In genomic region chr7:103860855-103861254, GRCm38 (mm10) we compare ENCODE assay signal across 9 mouse cellular contexts. TPM values are rescaled to one million over a fixed set of nuclear protein-coding genes. Genes with fewer than 3 reads are reported as not detected.
DNase-seq lines count a peak whose midpoint lies in the region; ATAC-seq lines count a peak whose summit lies in the region.
"Had no signal": no experiment of that assay in that cellular context is flagged by ENCODE, and none has a peak within 500 bp of the region (broad histone marks: within the 10 kb centered on the region; RNA-seq: fewer than 3 reads in every experiment).

No protein-coding gene starts in this region.

- ATAC-seq in heart, embryonic 14.5 days (ENCODE audit: insufficient number of reproducible peaks, insufficient read depth, low FRiP score, low read depth), result peak; percentile 73
- peak; percentile 86 for ATAC-seq in megakaryocyte, adult 5-6 weeks (ENCODE audit: poor library complexity, severe bottlenecking)

- H3K4me3 ChIP-seq in heart, embryonic 14.5 days (ENCODE audit: control insufficient read depth in 1 of 2, insufficient read depth in 1 of 2, low read depth in 1 of 2, low read length in 2 of 2), result no peak overlapping the region

- 59% methylated on average over 1 of the region's 1 CpGs for WGBS in heart, embryonic 14.5 days

- H3K27ac ChIP-seq in heart, embryonic 14.5 days (replicated peaks in 1 of 2; ENCODE audit: control insufficient read depth in 1 of 2, insufficient read depth in 1 of 2, low read depth in 2 of 2, low read length in 2 of 2), result no peak overlapping the region

- H3K36me3 ChIP-seq in heart, embryonic 14.5 days (ENCODE audit: control insufficient read depth, insufficient read depth, low read length), result no peaks in the 10 kb centered on the region

- no peak overlapping the region for H3K4me2 ChIP-seq in heart, embryonic 14.5 days (ENCODE audit: low read length)

- DNase-seq in embryo, embryonic 10 days (ENCODE audit: low spot score), result peak; percentile 72
- DNase-seq in embryo, embryonic 9.5 days (ENCODE audit: extremely low spot score), result no peak
- peak; percentile 60 for DNase-seq in 3134 (ENCODE audit: extremely low read depth, insufficient read length, low spot score)
- DNase-seq in brain, adult 2 months (ENCODE audit: low read depth, low spot score), result peak; percentile 45
- no peak for DNase-seq in left cerebral cortex, adult 8-10 months (ENCODE audit: low spot score in 2 of 2)
- no peak for DNase-seq in layer of hippocampus, adult 11-12 months (ENCODE audit: low spot score)

- H3K4me1 ChIP-seq in heart, embryonic 14.5 days (ENCODE audit: control insufficient read depth in 2 of 2, insufficient read depth in 2 of 2, low read length in 2 of 2), result no peaks in the 10 kb centered on the region

- H3K9ac ChIP-seq in heart, embryonic 14.5 days (ENCODE audit: low read length), result no peak overlapping the region

- H3K27me3 ChIP-seq in heart, embryonic 14.5 days (ENCODE audit: control insufficient read depth, insufficient read depth, low read length), result no peaks in the 10 kb centered on the region

- no peaks in the 10 kb centered on the region for H3K9me3 ChIP-seq in heart, embryonic 14.5 days (ENCODE audit: control insufficient read depth, low read length)

RNA-seq across cellular contexts. Expression of gene Hbb-y, which starts 7.8 kb away (rescaled TPM):
- 2,227 and 2,640 TPM in 2 replicates for polyA plus RNA-seq in heart, embryonic 14.5 days (2014; fragmentation: Nextera tagmentation; extraction: Ambion mirVana)
- total RNA-seq in megakaryocyte, adult 5-6 weeks (2015), result not detected in 2 replicates
- total RNA-seq in megakaryocyte, adult 5-6 weeks (2017), result not detected in 2 replicates
- under 1 TPM in 1 of 4 experiments, not detected in 3; 0.57 TPM for total RNA-seq in left cerebral cortex, adult 8-10 months (2022)
- total RNA-seq: left cerebral cortex, postnatal 25 days had no signal

RNA-seq across cellular contexts. Expression of gene Hbb-bh1, which starts 17.9 kb away (rescaled TPM):
- polyA plus RNA-seq in heart, embryonic 14.5 days (2014; fragmentation: Nextera tagmentation; extraction: Ambion mirVana), result 15.5 and 17.8 TPM in 2 replicates
- total RNA-seq in megakaryocyte, adult 5-6 weeks (2015), result not detected in 2 replicates
- total RNA-seq in megakaryocyte, adult 5-6 weeks (2017), result not detected in 2 replicates
- total RNA-seq in left cerebral cortex, adult 8-10 months (2022), result not detected
- total RNA-seq: left cerebral cortex, postnatal 25 days had no signal

RNA-seq across cellular contexts. Expression of gene Hbb-bh2, which starts 20.5 kb away (rescaled TPM):
- not detected in 2 replicates for polyA plus RNA-seq in heart, embryonic 14.5 days (2014; fragmentation: Nextera tagmentation; extraction: Ambion mirVana)
- total RNA-seq in megakaryocyte, adult 5-6 weeks (2015), result not detected in 2 replicates
- total RNA-seq in megakaryocyte, adult 5-6 weeks (2017), result not detected in 2 replicates
- total RNA-seq in left cerebral cortex, adult 8-10 months (2022), result not detected
- total RNA-seq: left cerebral cortex, postnatal 25 days had no signal

RNA-seq across cellular contexts. Expression of gene Olfr66, which starts 25.2 kb away (rescaled TPM):
- polyA plus RNA-seq in heart, embryonic 14.5 days (2014; fragmentation: Nextera tagmentation; extraction: Ambion mirVana), result not detected in 2 replicates
- not detected in 2 replicates for total RNA-seq in megakaryocyte, adult 5-6 weeks (2015)
- total RNA-seq in megakaryocyte, adult 5-6 weeks (2017), result not detected in 2 replicates
- not detected for total RNA-seq in left cerebral cortex, adult 8-10 months (2022)
- total RNA-seq: left cerebral cortex, postnatal 25 days had no signal

RNA-seq across cellular contexts. Expression of gene Hbb-bs, which starts 33.0 kb away (rescaled TPM):
- polyA plus RNA-seq in heart, embryonic 14.5 days (2014; fragmentation: Nextera tagmentation; extraction: Ambion mirVana), result 11,662 and 20,684 TPM in 2 replicates
- total RNA-seq in megakaryocyte, adult 5-6 weeks (2015), result 106 and 274 TPM in 2 replicates
- 71.1 and 121 TPM in 2 replicates for total RNA-seq in megakaryocyte, adult 5-6 weeks (2017)
- 100 to 1,000 TPM; 204 to 381 (median 262) TPM for total RNA-seq in left cerebral cortex, adult 8-10 months (2022)

Comparison
In these comparisons a context has a peak if more than half of its experiments do, and no peak if none do; other contexts are left out.
1. DNase-seq: peak in embryo, embryonic 10 days (single experiment), 3134 (single experiment) and brain, adult 2 months (single experiment); none in embryo, embryonic 9.5 days (single experiment), left cerebral cortex, adult 8-10 months (0 of 2) and layer of hippocampus, adult 11-12 months (single experiment).